Mouse (Mus musculus): ENCODE measurements around the gene Rad51b. TPM values are rescaled to one million over a fixed set of nuclear protein-coding genes. Genes with fewer than 3 reads are reported as not detected.

The Rad51b gene
- polyA plus RNA-seq, 1 experiment = 13.8 TPM

- H3K4me3 ChIP-seq (ENCODE audit: low read depth, low read length) = no peak overlapping the region
- H3K9me3 ChIP-seq (replicated peaks; ENCODE audit: control insufficient read depth, insufficient read depth, low read length, poor library complexity, severe bottlenecking) = no peaks in the 10 kb centered on the region
- no peaks in the 10 kb centered on the region for H3K36me3 ChIP-seq (ENCODE audit: control insufficient read depth, insufficient read depth, low read length, poor library complexity, severe bottlenecking)
- TF ChIP-seq POLR2A (IDR thresholded peaks at IDR 0.05; ENCODE audit: insufficient read depth, low read length) (no peak), EP300 (IDR thresholded peaks at IDR 0.05; ENCODE audit: insufficient read depth, low read depth, low read length) (no peak), CTCF (IDR thresholded peaks at IDR 0.05; ENCODE audit: low read depth, low read length) (no peak)
- H3K9ac ChIP-seq (ENCODE audit: low read depth, poor library complexity, severe bottlenecking) = no peak overlapping the region
- H3K27me3 ChIP-seq (ENCODE audit: control insufficient read depth, insufficient read depth, low read length, poor library complexity, severe bottlenecking) = no peaks in the 10 kb centered on the region
- no peak overlapping the region for H3K27ac ChIP-seq (ENCODE audit: insufficient read depth, low read length)
- no peaks in the 10 kb centered on the region for H3K4me1 ChIP-seq (ENCODE audit: control insufficient read depth, insufficient read depth, low read length)
These were observed 416.2 kb downstream of the Rad51b start for GRCm38 (mm10) chr12:79713286-79713685.

GRCm38 (mm10) chr12:79714484-79714883, 417.4 kb downstream of the Rad51b start:
- peaks cover 2% of the 10 kb centered on the region for H3K4me1 ChIP-seq (ENCODE audit: control insufficient read depth, insufficient read depth, low read length)
- H3K4me3 ChIP-seq (ENCODE audit: low read depth, low read length) = no peak overlapping the region
- no peaks in the 10 kb centered on the region for H3K27me3 ChIP-seq (ENCODE audit: control insufficient read depth, insufficient read depth, low read length, poor library complexity, severe bottlenecking)
- no peaks in the 10 kb centered on the region for H3K36me3 ChIP-seq (ENCODE audit: control insufficient read depth, insufficient read depth, low read length, poor library complexity, severe bottlenecking)
- no peak overlapping the region for H3K27ac ChIP-seq (ENCODE audit: insufficient read depth, low read length)
- TF ChIP-seq POLR2A (IDR thresholded peaks at IDR 0.05; ENCODE audit: insufficient read depth, low read length) (no peak), EP300 (IDR thresholded peaks at IDR 0.05; ENCODE audit: insufficient read depth, low read depth, low read length) (no peak)
- H3K9ac ChIP-seq (ENCODE audit: low read depth, poor library complexity, severe bottlenecking) = no peak overlapping the region
- H3K9me3 ChIP-seq (replicated peaks; ENCODE audit: control insufficient read depth, insufficient read depth, low read length, poor library complexity, severe bottlenecking) = no peaks in the 10 kb centered on the region

- no peaks in the 10 kb centered on the region for H3K27me3 ChIP-seq (ENCODE audit: control insufficient read depth, insufficient read depth, low read length, poor library complexity, severe bottlenecking)
- no peak overlapping the region for H3K4me3 ChIP-seq (ENCODE audit: low read depth, low read length)
- H3K36me3 ChIP-seq (ENCODE audit: control insufficient read depth, insufficient read depth, low read length, poor library complexity, severe bottlenecking) = no peaks in the 10 kb centered on the region
- H3K9ac ChIP-seq (ENCODE audit: low read depth, poor library complexity, severe bottlenecking) = no peak overlapping the region
- H3K9me3 ChIP-seq (replicated peaks; ENCODE audit: control insufficient read depth, insufficient read depth, low read length, poor library complexity, severe bottlenecking) = peaks cover 3% of the 10 kb centered on the region; the same call in 1 of the 2 replicates
- TF ChIP-seq CTCF (IDR thresholded peaks at IDR 0.05; ENCODE audit: low read depth, low read length) = no peak
- TF ChIP-seq EP300 (IDR thresholded peaks at IDR 0.05; ENCODE audit: insufficient read depth, low read depth, low read length) = no peak
- TF ChIP-seq POLR2A (IDR thresholded peaks at IDR 0.05; ENCODE audit: insufficient read depth, low read length) = no peak
- H3K27ac ChIP-seq (ENCODE audit: insufficient read depth, low read length) = no peak overlapping the region
- peaks cover 4% of the 10 kb centered on the region for H3K4me1 ChIP-seq (ENCODE audit: control insufficient read depth, insufficient read depth, low read length)
These were observed 418.6 kb downstream of the Rad51b start for GRCm38 (mm10) chr12:79715506-79716345.

- Histone ChIP-seq H3K4me3 (ENCODE audit: low read depth, low read length) (no peak overlapping the region), H3K27me3 (ENCODE audit: control insufficient read depth, insufficient read depth, low read length, poor library complexity, severe bottlenecking) (no peaks in the 10 kb centered on the region), H3K36me3 (ENCODE audit: control insufficient read depth, insufficient read depth, low read length, poor library complexity, severe bottlenecking) (no peaks in the 10 kb centered on the region), H3K27ac (ENCODE audit: insufficient read depth, low read length) (no peak overlapping the region), H3K4me1 (ENCODE audit: control insufficient read depth, insufficient read depth, low read length) (peaks cover 4% of the 10 kb centered on the region), H3K9ac (ENCODE audit: low read depth, poor library complexity, severe bottlenecking) (no peak overlapping the region), H3K9me3 (replicated peaks; ENCODE audit: control insufficient read depth, insufficient read depth, low read length, poor library complexity, severe bottlenecking) (peaks cover 5% of the 10 kb centered on the region; the same call in 1 of the 2 replicates)
- TF ChIP-seq EP300 (IDR thresholded peaks at IDR 0.05; ENCODE audit: insufficient read depth, low read depth, low read length) (0 out of 2 replicates have a peak, but pooled peaks have one; percentile 30), CTCF (IDR thresholded peaks at IDR 0.05; ENCODE audit: low read depth, low read length) (no peak)
These were observed 422.2 kb downstream of the Rad51b start for GRCm38 (mm10) chr12:79719091-79719846.

GRCm38 (mm10) chr12:79719847-79720201, 422.7 kb downstream of the Rad51b start:
- H3K27me3 ChIP-seq (ENCODE audit: control insufficient read depth, insufficient read depth, low read length, poor library complexity, severe bottlenecking) = no peaks in the 10 kb centered on the region
- H3K27ac ChIP-seq (ENCODE audit: insufficient read depth, low read length) = peak overlapping the region; percentile 25; the same call in 1 of the 2 replicates
- H3K9ac ChIP-seq (ENCODE audit: low read depth, poor library complexity, severe bottlenecking) = no peak overlapping the region
- H3K4me3 ChIP-seq (ENCODE audit: low read depth, low read length) = no peak overlapping the region
- no peaks in the 10 kb centered on the region for H3K36me3 ChIP-seq (ENCODE audit: control insufficient read depth, insufficient read depth, low read length, poor library complexity, severe bottlenecking)
- TF ChIP-seq EP300 (IDR thresholded peaks at IDR 0.05; ENCODE audit: insufficient read depth, low read depth, low read length) = no peak
- TF ChIP-seq POLR2A (IDR thresholded peaks at IDR 0.05; ENCODE audit: insufficient read depth, low read length) = no peak
- TF ChIP-seq CTCF (IDR thresholded peaks at IDR 0.05; ENCODE audit: low read depth, low read length) = no peak
- H3K9me3 ChIP-seq (replicated peaks; ENCODE audit: control insufficient read depth, insufficient read depth, low read length, poor library complexity, severe bottlenecking) = peaks cover 5% of the 10 kb centered on the region; the same call in 1 of the 2 replicates
- peaks cover 4% of the 10 kb centered on the region for H3K4me1 ChIP-seq (ENCODE audit: control insufficient read depth, insufficient read depth, low read length)

- Histone ChIP-seq H3K9ac (ENCODE audit: low read depth, poor library complexity, severe bottlenecking) (no peak overlapping the region), H3K27ac (ENCODE audit: insufficient read depth, low read length) (no peak overlapping the region), H3K4me1 (ENCODE audit: control insufficient read depth, insufficient read depth, low read length) (peaks cover 1% of the 10 kb centered on the region), H3K36me3 (ENCODE audit: control insufficient read depth, insufficient read depth, low read length, poor library complexity, severe bottlenecking) (no peaks in the 10 kb centered on the region), H3K9me3 (replicated peaks; ENCODE audit: control insufficient read depth, insufficient read depth, low read length, poor library complexity, severe bottlenecking) (peaks cover 12% of the 10 kb centered on the region), H3K4me3 (ENCODE audit: low read depth, low read length) (no peak overlapping the region), H3K27me3 (ENCODE audit: control insufficient read depth, insufficient read depth, low read length, poor library complexity, severe bottlenecking) (no peaks in the 10 kb centered on the region)
- no peak for TF ChIP-seq CTCF (IDR thresholded peaks at IDR 0.05; ENCODE audit: low read depth, low read length)
- TF ChIP-seq POLR2A (IDR thresholded peaks at IDR 0.05; ENCODE audit: insufficient read depth, low read length) = no peak
- TF ChIP-seq EP300 (IDR thresholded peaks at IDR 0.05; ENCODE audit: insufficient read depth, low read depth, low read length) = no peak
These were observed 427.8 kb downstream of the Rad51b start for GRCm38 (mm10) chr12:79724875-79725274.
